Mouse (Mus musculus): ENCODE data around the gene Pdzd2.
"Not testable (repeated sequence)": the region's sequence is repeated elsewhere in the genome, so short reads cannot be mapped to it uniquely, and the experiment has no call there.

Pdzd2 gene

DNA sequence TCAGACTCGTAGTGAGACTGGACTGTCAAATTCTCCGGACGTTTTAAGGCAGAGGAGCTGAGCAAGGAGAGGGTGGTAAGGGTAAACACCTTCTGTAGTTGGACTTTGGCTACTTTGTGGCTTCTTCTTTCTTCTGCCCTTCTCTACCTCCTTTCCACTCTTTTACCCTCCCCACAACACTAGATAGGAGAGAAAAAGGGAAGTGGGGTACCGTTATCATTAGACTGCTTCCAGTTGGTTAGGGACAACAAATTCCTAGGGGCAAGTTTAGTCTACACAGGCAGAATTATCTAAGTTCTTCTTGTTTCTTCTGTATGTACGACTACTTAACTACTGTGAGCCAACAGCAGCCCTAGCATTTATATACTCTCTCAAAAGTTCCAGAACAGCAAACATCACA lies 334.1 kb downstream of the Pdzd2 start:
- in situ Hi-C loops (cut with MboI; ENCODE audit: low sequenced_read_pairs): no loop called here

GRCm38 (mm10) chr15:12397032-12397431 lies 342.7 kb downstream of the Pdzd2 start:
- in situ Hi-C loops (cut with MboI; ENCODE audit: low sequenced_read_pairs): no loop called here

GRCm38 (mm10) chr15:12394758-12395157 lies 345.0 kb downstream of the Pdzd2 start:
- in situ Hi-C loops (cut with MboI; ENCODE audit: low sequenced_read_pairs): no loop called here

DNA sequence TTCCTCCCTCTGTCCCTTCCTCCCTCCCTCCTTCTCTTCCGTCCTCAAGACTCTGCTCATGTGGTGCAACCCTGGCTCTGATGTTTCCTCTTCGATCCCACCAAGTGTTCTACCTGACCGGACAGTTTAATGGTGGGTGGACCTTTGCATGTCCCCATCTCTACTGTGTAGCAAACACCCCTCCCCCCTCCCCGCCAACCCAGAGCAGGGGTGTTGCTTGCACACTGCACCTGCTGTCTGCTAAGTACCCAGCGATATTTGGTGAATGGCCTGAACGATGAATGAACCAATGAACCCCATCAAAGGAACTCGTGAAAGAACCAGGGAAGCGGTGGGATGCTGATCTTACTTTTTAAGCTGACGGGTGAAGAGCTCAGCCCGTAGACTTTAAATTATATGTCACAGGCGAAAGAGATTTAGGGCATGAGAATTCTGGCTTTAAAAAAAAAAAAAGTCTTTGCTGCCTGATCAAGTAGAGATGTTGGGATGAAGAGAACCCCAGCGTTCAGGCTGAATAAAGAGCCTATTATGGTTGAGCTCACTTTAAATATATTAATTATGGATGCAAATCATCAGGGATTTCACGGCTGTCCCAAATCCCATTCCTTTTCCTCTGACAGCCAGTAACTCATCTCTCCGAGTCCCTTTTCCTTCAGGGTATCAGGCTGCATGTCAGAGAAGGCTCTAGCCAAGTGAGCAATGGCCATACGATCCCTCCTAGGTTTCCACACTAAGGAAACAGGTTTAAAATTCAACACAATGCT lies 350.8 kb downstream of the Pdzd2 start:
- in situ Hi-C loops (cut with MboI; ENCODE audit: low sequenced_read_pairs): no loop called here

DNA sequence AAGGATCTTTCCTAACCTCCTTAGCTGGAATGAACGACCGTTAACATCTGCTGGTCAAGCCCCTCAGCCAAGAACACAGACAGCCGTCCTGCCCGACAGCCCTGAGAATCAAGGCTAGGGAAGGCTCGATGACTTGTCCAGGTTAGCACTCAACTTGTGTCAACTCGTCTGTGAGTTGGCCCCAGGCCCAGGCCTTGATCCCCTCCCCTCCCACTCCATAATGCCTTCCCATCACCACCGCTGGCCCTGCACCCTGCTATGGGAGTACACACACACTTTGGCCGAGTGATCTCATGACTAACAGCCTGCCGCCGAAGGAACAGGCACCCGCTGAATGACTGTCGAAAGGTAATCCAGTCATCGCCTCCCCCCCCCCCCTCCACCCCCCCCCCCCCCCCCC lies 355.0 kb downstream of the Pdzd2 start:
- in situ Hi-C loops (cut with MboI; ENCODE audit: low sequenced_read_pairs): no loop called here

- in situ Hi-C loops (cut with MboI; ENCODE audit: low sequenced_read_pairs): no loop called here
These were observed 359.2 kb downstream of the Pdzd2 start for GRCm38 (mm10) chr15:12380548-12380947.

- in situ Hi-C loops (cut with MboI; ENCODE audit: low sequenced_read_pairs): no loop called here
These were observed 359.7 kb downstream of the Pdzd2 start for GRCm38 (mm10) chr15:12380057-12380456.

DNA sequence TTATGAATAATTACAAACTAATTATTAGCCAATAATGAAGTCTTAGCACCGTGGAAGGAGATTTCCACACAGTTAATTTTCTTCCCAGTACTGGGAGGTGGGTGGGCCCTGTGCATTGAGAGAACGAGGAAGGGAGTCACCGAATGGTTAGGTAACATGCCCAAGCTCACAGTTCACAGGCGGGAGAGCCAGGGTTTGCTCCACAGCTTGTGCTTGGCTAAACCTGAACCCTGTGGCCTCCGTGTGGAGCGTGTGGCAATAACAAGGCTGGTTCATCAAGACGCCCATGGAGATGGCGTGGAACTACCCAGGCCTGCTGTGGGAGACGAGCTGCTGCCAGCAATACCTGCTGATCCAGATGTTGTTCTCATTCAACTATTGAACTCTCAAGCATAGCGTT lies 361.9 kb downstream of the Pdzd2 start:
- in situ Hi-C loops (cut with MboI; ENCODE audit: low sequenced_read_pairs): loop anchor here (10.0 kb wide), 1 partner anchor 417 kb away; no protein-coding TSS in a partner anchor

- in situ Hi-C loops (cut with MboI; ENCODE audit: low sequenced_read_pairs): loop anchor here (10.0 kb wide), 1 partner anchor 418 kb away; no protein-coding TSS in a partner anchor
These were observed 363.1 kb downstream of the Pdzd2 start for GRCm38 (mm10) chr15:12376491-12377069.

- in situ Hi-C loops (cut with MboI; ENCODE audit: low sequenced_read_pairs): loop anchor here (10.0 kb wide), 1 partner anchor 419 kb away; no protein-coding TSS in a partner anchor
These were observed 363.9 kb downstream of the Pdzd2 start for GRCm38 (mm10) chr15:12375641-12376311.

GRCm38 (mm10) chr15:12374916-12375315 lies 364.8 kb downstream of the Pdzd2 start:
- in situ Hi-C loops (cut with MboI; ENCODE audit: low sequenced_read_pairs): loop anchor here (5.0 to 10.0 kb wide), 2 partner anchors 207 to 420 kb away; no protein-coding TSS in a partner anchor

DNA sequence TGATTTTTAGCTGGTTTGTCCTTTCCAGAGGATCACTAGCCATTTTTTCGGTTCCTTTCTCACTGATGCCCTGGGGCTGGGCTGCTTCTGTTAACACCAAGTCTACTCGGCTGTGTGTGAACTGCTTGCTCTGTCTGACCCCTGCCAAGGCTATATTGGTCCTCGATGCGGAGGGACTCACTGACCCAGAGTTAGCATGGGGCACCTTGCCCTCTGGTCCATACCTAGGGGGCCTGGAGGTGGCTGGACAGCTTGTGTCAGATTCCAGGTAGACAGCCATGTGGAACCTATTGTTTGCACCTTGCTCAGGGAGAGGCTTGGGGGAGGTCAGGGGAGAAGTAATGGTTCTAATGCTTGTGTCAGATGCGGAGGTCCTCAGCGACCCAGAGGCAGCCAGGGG lies 365.8 kb downstream of the Pdzd2 start:
- in situ Hi-C loops (cut with MboI; ENCODE audit: low sequenced_read_pairs): loop anchor here (5.0 to 10.0 kb wide), 2 partner anchors 208 to 421 kb away; no protein-coding TSS in a partner anchor

DNA sequence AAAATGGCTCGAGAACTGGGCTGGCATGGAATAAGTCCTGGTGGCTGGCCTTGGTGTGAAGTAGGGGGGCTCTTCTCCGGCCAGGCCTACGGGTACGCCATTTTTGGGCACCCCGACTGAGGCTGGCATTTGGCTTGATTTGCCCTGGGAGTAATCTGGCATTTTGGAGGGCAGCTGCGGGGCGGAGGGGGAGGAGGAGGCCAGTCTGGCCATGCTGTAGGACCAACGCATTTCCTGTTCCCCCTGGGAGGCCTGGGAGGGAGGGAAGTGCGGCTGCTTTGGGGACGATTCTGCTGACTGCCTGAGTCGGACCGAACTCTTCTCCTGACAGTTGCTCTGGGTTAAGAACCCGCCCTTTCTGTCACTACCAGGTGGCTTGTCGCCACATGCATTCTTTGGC lies 366.2 kb downstream of the Pdzd2 start:
- in situ Hi-C loops (cut with MboI; ENCODE audit: low sequenced_read_pairs): loop anchor here (5.0 to 10.0 kb wide), 2 partner anchors 209 to 421 kb away; no protein-coding TSS in a partner anchor

GRCm38 (mm10) chr15:12371183-12371582 lies 368.5 kb downstream of the Pdzd2 start:
- in situ Hi-C loops (cut with MboI; ENCODE audit: low sequenced_read_pairs): loop anchor here (5.0 to 10.0 kb wide), 2 partner anchors 211 to 424 kb away; no protein-coding TSS in a partner anchor

DNA sequence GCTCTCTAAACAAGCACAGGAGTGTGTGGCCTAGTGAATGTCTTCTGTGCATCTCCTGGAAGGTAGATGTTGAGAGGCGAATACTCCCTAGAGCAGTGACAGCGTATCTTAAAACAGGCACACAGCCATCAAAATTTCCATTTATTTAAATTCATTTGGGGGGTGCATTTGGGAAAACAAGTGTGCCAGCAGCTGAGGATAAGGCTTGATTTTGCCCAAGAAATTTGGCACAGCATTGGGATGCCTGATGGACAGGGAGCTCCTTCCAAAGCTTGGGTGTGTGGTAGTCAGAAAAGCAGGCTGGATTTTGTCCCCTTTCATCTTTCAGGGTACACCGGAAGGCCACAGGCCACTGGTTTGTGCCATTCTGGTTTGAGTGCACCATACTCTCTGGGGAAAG lies 369.6 kb downstream of the Pdzd2 start:
- in situ Hi-C loops (cut with MboI; ENCODE audit: low sequenced_read_pairs): loop anchor here (5.0 to 10.0 kb wide), 2 partner anchors 212 to 425 kb away; no protein-coding TSS in a partner anchor

DNA sequence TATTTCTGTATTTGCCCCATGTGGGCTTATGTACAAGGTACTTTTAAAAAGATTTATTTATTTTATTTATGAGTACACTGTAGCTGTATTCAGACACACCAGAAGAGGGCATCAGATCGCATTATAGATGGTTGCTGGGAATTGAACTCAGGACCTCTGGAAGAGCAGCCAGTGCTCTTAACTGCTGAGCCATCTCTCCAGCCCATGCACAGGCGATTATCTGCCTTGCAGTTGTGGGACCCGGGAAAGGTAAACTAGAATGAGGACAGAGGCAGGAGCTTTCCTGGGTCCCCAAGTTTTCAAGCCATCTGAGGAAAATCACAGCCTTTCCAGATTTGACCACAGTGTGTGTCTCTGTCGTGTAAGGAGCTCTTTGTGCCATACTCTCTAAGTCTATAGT lies 370.9 kb downstream of the Pdzd2 start:
- in situ Hi-C loops (cut with MboI; ENCODE audit: low sequenced_read_pairs): no loop called here

GRCm38 (mm10) chr15:12368357-12368756 lies 371.4 kb downstream of the Pdzd2 start:
- in situ Hi-C loops (cut with MboI; ENCODE audit: low sequenced_read_pairs): no loop called here

GRCm38 (mm10) chr15:12367306-12368080 lies 372.2 kb downstream of the Pdzd2 start:
- in situ Hi-C loops (cut with MboI; ENCODE audit: low sequenced_read_pairs): no loop called here

- in situ Hi-C loops (cut with MboI; ENCODE audit: low sequenced_read_pairs): not testable (repeated sequence)
These were observed 373.0 kb downstream of the Pdzd2 start for GRCm38 (mm10) chr15:12366580-12367305.

- in situ Hi-C loops (cut with MboI; ENCODE audit: low sequenced_read_pairs): no loop called here
These were observed 373.7 kb downstream of the Pdzd2 start for GRCm38 (mm10) chr15:12366072-12366469.
